Comparison of ENCODE assay signal across 20 mouse cellular contexts in genomic region chr2:14639877-14640276, GRCm38 (mm10). TPM values are rescaled to one million over a fixed set of nuclear protein-coding genes. Genes with fewer than 3 reads are reported as not detected.
A peak's percentile ranks its signal among the peaks of the same experiment; 100 is the strongest.
DNase-seq lines count a peak whose midpoint lies in the region; ATAC-seq and TF ChIP-seq lines count a peak whose summit lies in the region.
"Had no signal": no experiment of that assay in that cellular context is flagged by ENCODE, and none has a peak within 500 bp of the region (broad histone marks: within the 10 kb centered on the region; RNA-seq: fewer than 3 reads in every experiment).

No protein-coding gene starts in this region.

- no peaks in the 10 kb centered on the region for H3K9me3 ChIP-seq in heart, embryonic 14.5 days (ENCODE audit: control insufficient read depth, low read length)
- no peaks in the 10 kb centered on the region for H3K9me3 ChIP-seq in heart, embryonic 11.5 days (replicated peaks; ENCODE audit: control insufficient read depth, low read length)
- no peaks in the 10 kb centered on the region for H3K9me3 ChIP-seq in midbrain, postnatal 0 days (ENCODE audit: low read length)
- H3K9me3 ChIP-seq: embryonic facial prominence, embryonic 15.5 days; forebrain, embryonic 10.5 days; forebrain, embryonic 15.5 days; hindbrain, embryonic 10.5 days had no signal

- 60% methylated on average over 6 of the region's 6 CpGs for WGBS in heart, embryonic 14.5 days
- 62% methylated on average over 6 of the region's 6 CpGs for WGBS in heart, embryonic 11.5 days (ENCODE audit: insufficient replicate concordance)
- 60% methylated on average over 6 of the region's 6 CpGs for WGBS in midbrain, postnatal 0 days

- TF ChIP-seq POLR2A in brain, embryonic 14.5 days (IDR thresholded peaks at IDR 0.05; ENCODE audit: borderline replicate concordance, extremely low read depth, insufficient read depth, insufficient read length, poor library complexity, severe bottlenecking): no peak

- peaks cover 8 to 45% of the 10 kb centered on the region in 2 experiments for H3K4me1 ChIP-seq in heart, embryonic 14.5 days (ENCODE audit: control insufficient read depth in 2 of 2, insufficient read depth in 2 of 2, low read length in 2 of 2)
- H3K4me1 ChIP-seq in heart, embryonic 11.5 days (ENCODE audit: control insufficient read depth, insufficient read depth, low read length): peaks cover 33% of the 10 kb centered on the region
- H3K4me1 ChIP-seq in midbrain, postnatal 0 days (ENCODE audit: insufficient read depth, low read length): peaks cover 11% of the 10 kb centered on the region
- H3K4me1 ChIP-seq: forebrain, embryonic 10.5 days; hindbrain, embryonic 10.5 days had no signal

- no peaks in the 10 kb centered on the region for H3K27me3 ChIP-seq in heart, embryonic 14.5 days (ENCODE audit: control insufficient read depth, insufficient read depth, low read length)
- H3K27me3 ChIP-seq in heart, embryonic 11.5 days (ENCODE audit: control insufficient read depth, insufficient read depth, low read length): no peaks in the 10 kb centered on the region
- no peaks in the 10 kb centered on the region for H3K27me3 ChIP-seq in midbrain, postnatal 0 days (ENCODE audit: insufficient read depth, low read length)
- H3K27me3 ChIP-seq: embryonic facial prominence, embryonic 15.5 days; forebrain, embryonic 15.5 days had no signal

- no peak overlapping the region for H3K4me2 ChIP-seq in heart, embryonic 14.5 days (ENCODE audit: low read length)
- no peak overlapping the region for H3K4me2 ChIP-seq in heart, embryonic 11.5 days
- H3K4me2 ChIP-seq in midbrain, postnatal 0 days (ENCODE audit: low read depth, low read length, poor library complexity, severe bottlenecking): no peak overlapping the region
- H3K4me2 ChIP-seq: embryonic facial prominence, embryonic 15.5 days; forebrain, embryonic 15.5 days; hindbrain, embryonic 14.5 days had no signal

- H3K36me3 ChIP-seq in heart, embryonic 14.5 days (ENCODE audit: control insufficient read depth, insufficient read depth, low read length): no peaks in the 10 kb centered on the region
- H3K36me3 ChIP-seq in heart, embryonic 11.5 days (ENCODE audit: control insufficient read depth, insufficient read depth, low read length): no peaks in the 10 kb centered on the region
- no peaks in the 10 kb centered on the region for H3K36me3 ChIP-seq in midbrain, postnatal 0 days (ENCODE audit: insufficient read depth, low read length)
- H3K36me3 ChIP-seq: embryonic facial prominence, embryonic 15.5 days; forebrain, embryonic 10.5 days; forebrain, embryonic 15.5 days; hindbrain, embryonic 10.5 days had no signal

- TF ChIP-seq CTCF in layer of hippocampus, adult 2 months (conservative IDR thresholded peaks at IDR 0.05): no peak
- TF ChIP-seq CTCF in brain, embryonic 14.5 days (IDR thresholded peaks at IDR 0.05; ENCODE audit: borderline replicate concordance, extremely low read depth, insufficient read depth, insufficient read length): no peak
- TF ChIP-seq CTCF in midbrain, postnatal 0 days (IDR thresholded peaks at IDR 0.05): no peak

- no peak for DNase-seq in layer of hippocampus, adult 2 months (ENCODE audit: low spot score in 2 of 2)
- no peak for DNase-seq in layer of hippocampus, adult 8-10 months (ENCODE audit: low spot score in 2 of 2)
- DNase-seq in brain, embryonic 14.5 days (ENCODE audit: low read depth): peak; percentile 46
- no peak for DNase-seq in midbrain, postnatal 0 days (ENCODE audit: low spot score)
- DNase-seq: adrenal gland, adult 2 months; adrenal gland, postnatal 25 days; cerebellum, adult 8-10 months; embryo, embryonic 11 days; gastrocnemius, postnatal 10 days; heart, adult 18-20 months; heart, postnatal 10 days had no signal

- peak overlapping the region; percentile 51 to 96; a peak in 3 of 4 replicates for H3K27ac ChIP-seq in heart, embryonic 14.5 days (replicated peaks in 1 of 2; ENCODE audit: control insufficient read depth in 1 of 2, insufficient read depth in 1 of 2, low read depth in 2 of 2, low read length in 2 of 2)
- H3K27ac ChIP-seq in heart, embryonic 11.5 days (ENCODE audit: low read depth, low read length): no peak overlapping the region
- 0 out of 2 replicates have a peak overlapping the region, but pooled peaks have one; percentile 56 for H3K27ac ChIP-seq in layer of hippocampus, adult 2 months
- H3K27ac ChIP-seq in midbrain, postnatal 0 days (ENCODE audit: low read depth, low read length): no peak overlapping the region
- H3K27ac ChIP-seq: embryonic facial prominence, embryonic 15.5 days; forebrain, embryonic 10.5 days; forebrain, embryonic 15.5 days; hindbrain, embryonic 10.5 days; hindbrain, embryonic 14.5 days had no signal

- H3K4me3 ChIP-seq in heart, embryonic 14.5 days (ENCODE audit: control insufficient read depth in 1 of 2, insufficient read depth in 1 of 2, low read depth in 1 of 2, low read length in 2 of 2): no peak overlapping the region
- no peak overlapping the region for H3K4me3 ChIP-seq in heart, embryonic 11.5 days (ENCODE audit: low read depth, low read length)
- H3K4me3 ChIP-seq in layer of hippocampus, adult 2 months: no peak overlapping the region
- no peak overlapping the region for H3K4me3 ChIP-seq in midbrain, postnatal 0 days (ENCODE audit: low read depth, low read length)
- H3K4me3 ChIP-seq: embryonic facial prominence, embryonic 15.5 days; erythroblast, embryonic 14.5 days; forebrain, embryonic 10.5 days; forebrain, embryonic 15.5 days; hindbrain, embryonic 10.5 days had no signal

- ATAC-seq in heart, embryonic 14.5 days (ENCODE audit: insufficient number of reproducible peaks, insufficient read depth, low FRiP score, low read depth): no peak
- ATAC-seq in heart, embryonic 11.5 days (replicated peaks; ENCODE audit: insufficient number of reproducible peaks, low FRiP score, low TSS enrichment): no peak
- ATAC-seq in midbrain, postnatal 0 days (ENCODE audit: low FRiP score): peak; percentile 64; the same call in 1 of the 2 replicates
- ATAC-seq: forebrain, embryonic 15.5 days; intestine, postnatal 0 days had no signal

- no peak overlapping the region for H3K9ac ChIP-seq in heart, embryonic 14.5 days (ENCODE audit: low read length)
- no peak overlapping the region for H3K9ac ChIP-seq in heart, embryonic 11.5 days (ENCODE audit: low read depth, low read length)
- no peak overlapping the region for H3K9ac ChIP-seq in midbrain, postnatal 0 days (replicated peaks; ENCODE audit: low read length, poor library complexity, severe bottlenecking)
- H3K9ac ChIP-seq: embryonic facial prominence, embryonic 15.5 days; forebrain, embryonic 15.5 days; hindbrain, embryonic 14.5 days had no signal

RNA-seq across cellular contexts. Expression of gene Cacnb2, which starts 37.0 kb away (rescaled TPM):
- polyA plus RNA-seq in heart, embryonic 14.5 days (2014; fragmentation: Nextera tagmentation; extraction: Ambion mirVana): 14.3 and 14.9 TPM in 2 replicates
- 7.6 and 12.2 TPM in 2 replicates for polyA plus RNA-seq in heart, embryonic 11.5 days (2014; fragmentation: Nextera tagmentation; extraction: Ambion mirVana)
- 10 to 100 TPM; 90.1 to 98.7 TPM for total RNA-seq in layer of hippocampus, adult 2 months (2021)
- 10 to 100 TPM; 67.3 to 86.2 (median 82.8) TPM for total RNA-seq in layer of hippocampus, adult 8-10 months (2022)
- 8.0 and 12.5 TPM in 2 replicates for polyA plus RNA-seq in brain, embryonic 14.5 days (2012; rRNA removed)
- 28.7 and 37.5 TPM in 2 replicates for total RNA-seq in midbrain, postnatal 0 days (2014; rRNA removed)
- 8.1 and 10.9 TPM in 2 replicates for polyA plus RNA-seq in midbrain, postnatal 0 days (2015; fragmentation: Nextera tagmentation; extraction: Ambion mirVana)
- polyA plus RNA-seq: erythroblast, embryonic 14.5 days had no signal

Comparison
In these comparisons a context has a peak if more than half of its experiments do, and no peak if none do; other contexts are left out.
1. H3K27ac ChIP-seq: peak in heart, embryonic 14.5 days (2 of 2) and layer of hippocampus, adult 2 months (single experiment); none in heart, embryonic 11.5 days (single experiment) and midbrain, postnatal 0 days (single experiment).